Mouse (Mus musculus) layer of hippocampus, adult 9-10 months (tissue): ENCODE measurements around the gene Hoxa6.

Source experiments
- DNase-seq: peaks from one replicate; pipeline ENCODE4 v3.0.0; 2022; ENCODE audit warnings: low spot score

Gene Hoxa6

GRCm38 (mm10) chr6:52208072-52208867 lies at the start of gene Hoxa6:
Hoxa6 (minus strand) TSS chr6:52208722.
- DNase-seq, result no peak

- DNase-seq, result peak; percentile 67
Observed at GRCm38 (mm10) chr6:52256956-52257355, 48.4 kb upstream of the Hoxa6 start.

- DNase-seq, result no peak
Observed at GRCm38 (mm10) chr6:52253511-52254500, 45.3 kb upstream of the Hoxa6 start.

- DNase-seq, result no peak
Observed at GRCm38 (mm10) chr6:52252775-52253376, 44.4 kb upstream of the Hoxa6 start.

GRCm38 (mm10) chr6:52252016-52252774 lies 43.7 kb upstream of the Hoxa6 start:
- DNase-seq, result no peak

- DNase-seq, result no peak
Observed at GRCm38 (mm10) chr6:52251177-52251879, 42.8 kb upstream of the Hoxa6 start.

GRCm38 (mm10) chr6:52249826-52250225 lies 41.3 kb upstream of the Hoxa6 start:
- DNase-seq, result no peak

GRCm38 (mm10) chr6:52249415-52249738 lies 40.9 kb upstream of the Hoxa6 start:
- no peak for DNase-seq

GRCm38 (mm10) chr6:52248638-52249414 lies 40.3 kb upstream of the Hoxa6 start:
- no peak for DNase-seq

GRCm38 (mm10) chr6:52247766-52248637 lies 39.5 kb upstream of the Hoxa6 start:
- no peak for DNase-seq

GRCm38 (mm10) chr6:52246916-52247315 lies 38.4 kb upstream of the Hoxa6 start:
- no peak for DNase-seq

GRCm38 (mm10) chr6:52246403-52246803 lies 37.9 kb upstream of the Hoxa6 start:
- DNase-seq, result no peak

- DNase-seq, result no peak
Observed at GRCm38 (mm10) chr6:52245757-52246142, 37.2 kb upstream of the Hoxa6 start, which contains the start of gene Hoxa11. Hoxa11 (minus strand) TSS chr6:52245810.

GRCm38 (mm10) chr6:52245040-52245756 lies 36.7 kb upstream of the Hoxa6 start:
- DNase-seq, result no peak

GRCm38 (mm10) chr6:52244471-52245039 lies 36.0 kb upstream of the Hoxa6 start:
- DNase-seq, result no peak

- no peak for DNase-seq
Observed at GRCm38 (mm10) chr6:52243681-52244121, 35.2 kb upstream of the Hoxa6 start.

- no peak for DNase-seq
Observed at GRCm38 (mm10) chr6:52242801-52243332, 34.3 kb upstream of the Hoxa6 start.
